8 mouse cellular contexts compared by ENCODE assay signal in the genomic region with DNA sequence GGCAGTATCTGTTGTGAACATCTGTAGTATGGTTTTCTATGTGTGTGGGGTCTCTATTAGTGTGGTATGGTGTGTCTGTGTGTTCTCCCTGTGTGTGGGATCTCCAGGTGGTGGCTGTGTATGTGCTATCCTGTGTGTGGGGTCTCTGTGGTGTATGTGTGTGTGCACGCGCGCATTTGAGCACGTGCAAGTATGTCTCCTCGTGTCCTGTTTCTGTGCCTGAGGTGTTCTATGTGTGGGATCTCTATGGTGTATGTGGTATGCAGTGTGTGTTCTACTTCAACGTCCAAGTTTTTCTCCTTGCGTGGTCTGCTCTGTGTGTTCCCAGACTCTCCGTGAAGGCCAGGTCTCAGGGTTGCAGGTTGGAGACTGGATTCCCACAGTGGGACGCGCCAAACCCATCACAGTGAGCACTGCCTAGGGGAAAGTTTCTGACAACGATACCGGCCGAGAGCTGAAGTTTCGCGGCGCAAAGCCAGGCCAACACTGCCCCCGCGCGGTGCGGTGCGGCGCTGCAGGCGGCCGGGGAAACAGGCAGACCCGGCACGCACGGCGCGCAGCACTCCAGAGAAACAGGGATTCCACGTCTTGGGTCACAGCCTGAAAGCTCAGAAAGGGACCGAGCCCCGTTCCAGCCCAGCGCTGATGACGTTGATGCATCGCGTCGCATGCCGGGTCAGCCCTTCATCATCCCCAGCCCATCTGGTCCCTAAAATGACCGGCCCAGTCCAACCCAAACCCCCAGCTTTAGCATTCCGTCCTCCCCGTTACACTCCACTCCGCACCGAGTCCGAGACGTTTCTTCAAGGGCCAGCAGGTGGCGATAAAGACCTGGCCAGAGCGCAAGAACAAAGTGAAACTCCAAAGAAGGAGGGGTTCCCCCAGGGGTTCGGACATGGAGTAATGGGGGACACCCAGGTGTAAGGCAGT. TPM values are rescaled to one million over a fixed set of nuclear protein-coding genes. Genes with fewer than 3 reads are reported as not detected.
A peak's percentile ranks its signal among the peaks of the same experiment; 100 is the strongest.
DNase-seq lines count a peak whose midpoint lies in the region; ATAC-seq lines count a peak whose summit lies in the region.

No protein-coding gene starts in this region.

- H3K27ac ChIP-seq in embryonic facial prominence, embryonic 12.5 days = peak overlapping the region; percentile 72
- peak overlapping the region; percentile 91 for H3K27ac ChIP-seq in limb, embryonic 10.5 days
- peak overlapping the region; percentile 79 for H3K27ac ChIP-seq in midbrain, embryonic 12.5 days (replicated peaks)

- peak overlapping the region; percentile 49 for H3K4me2 ChIP-seq in embryonic facial prominence, embryonic 12.5 days (replicated peaks)
- H3K4me2 ChIP-seq in midbrain, embryonic 12.5 days (replicated peaks) = peak overlapping the region; percentile 63

- ATAC-seq in embryonic facial prominence, embryonic 12.5 days (ENCODE audit: insufficient number of reproducible peaks, insufficient read depth, low FRiP score, low TSS enrichment) = peak; percentile 54
- peak; percentile 64 for ATAC-seq in midbrain, embryonic 12.5 days (ENCODE audit: low FRiP score, low read depth)

- peak; percentile 90 for DNase-seq in 3134 (ENCODE audit: extremely low read depth, insufficient read length, low spot score)
- DNase-seq in adrenal gland, postnatal 36 days = peak; percentile 95 to 96
- DNase-seq in heart, adult 18-20 months = peak; percentile 95 to 100
- peak; percentile 99 for DNase-seq in kidney, adult 18-20 months
- DNase-seq in limb, embryonic 10.5 days (ENCODE audit: low spot score) = peak; percentile 99
- DNase-seq in skeletal muscle tissue, adult 2 months (ENCODE audit: low read depth, low spot score) = peak; percentile 82

- peak overlapping the region; percentile 48; the same call in 1 of the 2 replicates for H3K9ac ChIP-seq in embryonic facial prominence, embryonic 12.5 days
- H3K9ac ChIP-seq in midbrain, embryonic 12.5 days (replicated peaks) = peak overlapping the region; percentile 61

- WGBS in embryonic facial prominence, embryonic 12.5 days = 5% methylated on average over 48 of the region's 48 CpGs
- WGBS in limb, embryonic 10.5 days = 7% methylated on average over 48 of the region's 48 CpGs
- 6% methylated on average over 48 of the region's 48 CpGs for WGBS in midbrain, embryonic 12.5 days

- H3K27me3 ChIP-seq in embryonic facial prominence, embryonic 12.5 days = no peaks in the 10 kb centered on the region
- peaks cover 14% of the 10 kb centered on the region for H3K27me3 ChIP-seq in limb, embryonic 10.5 days (ENCODE audit: low read depth, poor library complexity, severe bottlenecking)
- peaks cover 14% of the 10 kb centered on the region for H3K27me3 ChIP-seq in midbrain, embryonic 12.5 days

- H3K4me1 ChIP-seq in embryonic facial prominence, embryonic 12.5 days = peaks cover 27% of the 10 kb centered on the region
- peaks cover 56% of the 10 kb centered on the region for H3K4me1 ChIP-seq in limb, embryonic 10.5 days
- peaks cover 35% of the 10 kb centered on the region for H3K4me1 ChIP-seq in midbrain, embryonic 12.5 days

- no peaks in the 10 kb centered on the region for H3K36me3 ChIP-seq in embryonic facial prominence, embryonic 12.5 days
- no peaks in the 10 kb centered on the region for H3K36me3 ChIP-seq in limb, embryonic 10.5 days
- H3K36me3 ChIP-seq in midbrain, embryonic 12.5 days = no peaks in the 10 kb centered on the region

- no peaks in the 10 kb centered on the region for H3K9me3 ChIP-seq in embryonic facial prominence, embryonic 12.5 days
- H3K9me3 ChIP-seq in limb, embryonic 10.5 days (replicated peaks) = no peaks in the 10 kb centered on the region
- no peaks in the 10 kb centered on the region for H3K9me3 ChIP-seq in midbrain, embryonic 12.5 days

- peak overlapping the region; percentile 33 for H3K4me3 ChIP-seq in embryonic facial prominence, embryonic 12.5 days
- peak overlapping the region; percentile 55 for H3K4me3 ChIP-seq in limb, embryonic 10.5 days
- peak overlapping the region; percentile 43 for H3K4me3 ChIP-seq in midbrain, embryonic 12.5 days

RNA-seq across cellular contexts. Expression of gene 1700001O22Rik, which starts 9.0 kb away (rescaled TPM):
- total RNA-seq in adrenal gland, postnatal 36 days (2021) = 1 to 10 TPM in 1 of 2 experiments, under 1 TPM in 1; 0.99 to 2.8 TPM
- 3.8 and 4.0 TPM in 2 replicates for polyA plus RNA-seq in embryonic facial prominence, embryonic 12.5 days (2016; fragmentation: Nextera tagmentation; extraction: Ambion mirVana)
- total RNA-seq in heart, adult 18-20 months (2021) = under 1 TPM; 0.49 to 0.74 TPM
- polyA plus RNA-seq in limb, embryonic 10.5 days (2016; fragmentation: Nextera tagmentation; extraction: Ambion mirVana) = 2.1 and 4.0 TPM in 2 replicates
- polyA plus RNA-seq in midbrain, embryonic 12.5 days (2016; fragmentation: Nextera tagmentation; extraction: Ambion mirVana) = 2.4 and 2.6 TPM in 2 replicates

RNA-seq across cellular contexts. Expression of gene Ntmt1, which starts 13.2 kb away (rescaled TPM):
- 10 to 100 TPM; 49.6 to 52.2 TPM for total RNA-seq in adrenal gland, postnatal 36 days (2021)
- 105 and 106 TPM in 2 replicates for polyA plus RNA-seq in embryonic facial prominence, embryonic 12.5 days (2016; fragmentation: Nextera tagmentation; extraction: Ambion mirVana)
- total RNA-seq in heart, adult 18-20 months (2021) = 10 to 100 TPM; 22.6 to 29.2 TPM
- 138 and 141 TPM in 2 replicates for polyA plus RNA-seq in limb, embryonic 10.5 days (2016; fragmentation: Nextera tagmentation; extraction: Ambion mirVana)
- 103 and 110 TPM in 2 replicates for polyA plus RNA-seq in midbrain, embryonic 12.5 days (2016; fragmentation: Nextera tagmentation; extraction: Ambion mirVana)

RNA-seq across cellular contexts. Expression of gene Asb6, which starts 35.7 kb away (rescaled TPM):
- 10 to 100 TPM; 23.9 to 27.0 TPM for total RNA-seq in adrenal gland, postnatal 36 days (2021)
- 40.0 and 41.8 TPM in 2 replicates for polyA plus RNA-seq in embryonic facial prominence, embryonic 12.5 days (2016; fragmentation: Nextera tagmentation; extraction: Ambion mirVana)
- 1 to 10 TPM; 6.6 to 7.4 TPM for total RNA-seq in heart, adult 18-20 months (2021)
- polyA plus RNA-seq in limb, embryonic 10.5 days (2016; fragmentation: Nextera tagmentation; extraction: Ambion mirVana) = 59.4 and 61.3 TPM in 2 replicates
- 40.3 and 41.0 TPM in 2 replicates for polyA plus RNA-seq in midbrain, embryonic 12.5 days (2016; fragmentation: Nextera tagmentation; extraction: Ambion mirVana)

RNA-seq across cellular contexts. Expression of gene Prrx2, which starts 40.3 kb away (rescaled TPM):
- total RNA-seq in adrenal gland, postnatal 36 days (2021) = 1 to 10 TPM in 1 of 2 experiments, under 1 TPM in 1; 0.46 to 2.2 TPM
- 106 and 121 TPM in 2 replicates for polyA plus RNA-seq in embryonic facial prominence, embryonic 12.5 days (2016; fragmentation: Nextera tagmentation; extraction: Ambion mirVana)
- 1 to 10 TPM in 1 of 2 experiments, under 1 TPM in 1; 0.92 to 1.5 TPM for total RNA-seq in heart, adult 18-20 months (2021)
- polyA plus RNA-seq in limb, embryonic 10.5 days (2016; fragmentation: Nextera tagmentation; extraction: Ambion mirVana) = 111 and 140 TPM in 2 replicates
- 19.8 and 24.9 TPM in 2 replicates for polyA plus RNA-seq in midbrain, embryonic 12.5 days (2016; fragmentation: Nextera tagmentation; extraction: Ambion mirVana)

Comparison
In these comparisons a context has a peak if more than half of its experiments do, and no peak if none do; other contexts are left out.
1. Peak in every context shown above with its lines: DNase-seq, ATAC-seq, H3K4me3 ChIP-seq and H3K27ac ChIP-seq.